Mouse (Mus musculus) midbrain, embryonic 16.5 days (tissue): ENCODE data around the gene Srsf2. TPM values are rescaled to one million over a fixed set of nuclear protein-coding genes. Genes with fewer than 3 reads are reported as not detected.

Experiments used
- ATAC-seq: fragments of 200-750 bp; cut with Nextera tagmentation; 2 replicates; pipeline ENCODE4 v1.8.0; 2017; ENCODE audit warnings: moderate TSS enrichment
- H3K27ac ChIP-seq: fragments of 300-500 bp; sonication (generic); 2 replicates; pipeline ENCODE4 v1.5.1; 2014; ENCODE audit warnings: mild to moderate bottlenecking, low read length, mixed read lengths
- H3K27me3 ChIP-seq: fragments of 300-500 bp; sonication (generic); 2 replicates; pipeline ENCODE4 v1.6.1; 2014; ENCODE audit warnings: low read depth, low read length, mixed read lengths; ENCODE audit not compliant: control insufficient read depth, insufficient read depth
- H3K36me3 ChIP-seq: fragments of 300-500 bp; sonication (generic); 2 replicates; pipeline ENCODE4 v1.6.1; 2014; ENCODE audit warnings: mild to moderate bottlenecking, low read length, moderate library complexity, mixed read lengths; ENCODE audit not compliant: control insufficient read depth, insufficient read depth
- H3K4me1 ChIP-seq: fragments of 300-500 bp; sonication (generic); 2 replicates; pipeline ENCODE4 v1.6.1; 2014; ENCODE audit warnings: mild to moderate bottlenecking, low read length, mixed read lengths; ENCODE audit not compliant: control insufficient read depth, insufficient read depth
- H3K4me2 ChIP-seq: fragments of 300-500 bp; sonication (generic); 2 replicates; pipeline ENCODE4 v1.6.1; 2014; ENCODE audit warnings: mild to moderate bottlenecking, low read length, mixed read lengths
- H3K4me3 ChIP-seq: fragments of 300-500 bp; sonication (generic); 2 replicates; pipeline ENCODE4 v1.5.1; 2014; ENCODE audit warnings: low read depth, mild to moderate bottlenecking, low read length, moderate library complexity, mixed read lengths
- H3K9ac ChIP-seq: fragments of 300-500 bp; sonication (generic); 2 replicates; pipeline ENCODE4 v1.6.1; 2014; ENCODE audit warnings: low read depth, low read length, mixed read lengths
- H3K9me3 ChIP-seq: fragments of 300-500 bp; sonication (generic); replicated peaks from 2 replicates; pipeline ENCODE4 v1.6.1; 2014; ENCODE audit warnings: mild to moderate bottlenecking, low read length, mixed read lengths; ENCODE audit not compliant: control insufficient read depth, poor library complexity, severe bottlenecking
- WGBS: fragments of 180-500 bp; shearing (Covaris S2); extraction: QIAGEN DNeasy Blood & Tissue Kit; methylation state at CpG from one replicate; pipeline ENCODE4 v1.1.7; 2014; 5-methylcytosine and 5-hydroxymethylcytosine counted together
- polyA plus RNA-seq: library from polyadenylated mRNA; unstranded; fragments of >200 nt; fragmentation: Nextera tagmentation; extraction: Ambion mirVana; gene quantifications from 2 replicates; pipeline ENCODE4 v1.2.1, GENCODE M21; 2015

Srsf2 gene
- polyA plus RNA-seq, 1 experiment from 2014 or later, result 549 TPM

DNA sequence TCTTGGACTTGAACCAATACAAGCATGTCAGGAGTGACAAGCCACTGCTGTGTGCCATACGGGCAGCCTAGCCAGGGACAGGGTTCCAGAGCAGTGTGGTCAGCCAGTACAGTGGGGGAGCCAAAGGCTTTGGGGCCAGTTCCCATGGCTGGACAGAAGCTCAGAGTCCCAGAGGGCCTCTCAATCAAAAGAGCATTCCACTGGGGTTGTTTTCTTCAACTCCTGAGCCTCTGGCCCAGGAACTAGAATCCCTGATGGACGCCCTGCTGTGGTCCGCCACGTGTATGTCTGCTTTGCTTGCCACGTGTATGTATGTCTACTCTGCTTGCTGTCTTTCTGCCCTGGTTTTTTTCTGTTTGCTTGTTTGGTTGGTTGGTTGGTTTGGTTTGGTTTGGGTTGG lies 51.8 kb downstream of the Srsf2 start:
- H3K36me3 ChIP-seq, result no peaks in the 10 kb centered on the region
- WGBS, result 69% methylated on average over 5 of the region's 5 CpGs
- ATAC-seq, result no peak
- H3K9me3 ChIP-seq, result no peaks in the 10 kb centered on the region
- H3K27ac ChIP-seq, result no peak overlapping the region
- H3K4me2 ChIP-seq, result no peak overlapping the region
- H3K27me3 ChIP-seq, result no peaks in the 10 kb centered on the region
- H3K4me1 ChIP-seq, result no peaks in the 10 kb centered on the region
- H3K9ac ChIP-seq, result no peak overlapping the region
- no peak overlapping the region for H3K4me3 ChIP-seq

Other genes with a start within 250 kb of the Srsf2 start
- 0.93 and 1.2 TPM in 2 replicates for gene Rhbdf2, start 226.1 kb downstream of the Srsf2 start, polyA plus RNA-seq
- gene Prcd, start 199.6 kb downstream of the Srsf2 start, polyA plus RNA-seq, result 3.7 and 4.4 TPM in 2 replicates
- 26.4 and 29.3 TPM in 2 replicates for gene Cygb, start 198.8 kb downstream of the Srsf2 start, polyA plus RNA-seq
- 0.09 TPM in 1 of 2 replicates, not detected in the other for gene St6galnac1, start 77.6 kb downstream of the Srsf2 start, polyA plus RNA-seq
- 21.8 and 22.6 TPM in 2 replicates for gene Mxra7, start 25.0 kb downstream of the Srsf2 start, polyA plus RNA-seq
- gene Mettl23, start 9.8 kb downstream of the Srsf2 start, polyA plus RNA-seq, result 65.2 and 67.4 TPM in 2 replicates
- gene Jmjd6, start 9.6 kb downstream of the Srsf2 start, polyA plus RNA-seq, result 66.3 and 73.0 TPM in 2 replicates
- gene Mfsd11, start 654 bp downstream of the Srsf2 start, polyA plus RNA-seq, result 56.1 and 56.2 TPM in 2 replicates
- gene Mgat5b, start 65.8 kb upstream of the Srsf2 start, polyA plus RNA-seq, result 22.2 and 26.1 TPM in 2 replicates